Mouse (Mus musculus) brain, adult 2 months (tissue): ENCODE data around the gene Zmynd10.

ENCODE experiments used
- DNase-seq: peaks from one replicate; pipeline ENCODE4 v3.0.0; 2011; ENCODE audit warnings: low read depth, low spot score

The Zmynd10 gene

GRCm38 (mm10) chr9:107547026-107547425 is at the start of gene Zmynd10:
TSS of gene Zmynd10 (plus strand) at chr9:107547298.
- DNase-seq = peak; percentile 94

- no peak for DNase-seq
These were observed 46.3 kb upstream of the Zmynd10 start for GRCm38 (mm10) chr9:107500708-107501286.

- peak; percentile 93 for DNase-seq
These were observed 44.8 kb upstream of the Zmynd10 start for GRCm38 (mm10) chr9:107502131-107502846.

- peak; percentile 22 for DNase-seq
These were observed 42.2 kb upstream of the Zmynd10 start for GRCm38 (mm10) chr9:107504662-107505537.

- DNase-seq = peak; percentile 79
These were observed 38.8 kb upstream of the Zmynd10 start for GRCm38 (mm10) chr9:107508266-107508665.

- no peak for DNase-seq
These were observed 36.6 kb upstream of the Zmynd10 start for GRCm38 (mm10) chr9:107510384-107511100.

GRCm38 (mm10) chr9:107511436-107511835 is 35.7 kb upstream of the Zmynd10 start:
- DNase-seq = no peak

GRCm38 (mm10) chr9:107512326-107512725 is 34.8 kb upstream of the Zmynd10 start:
- no peak for DNase-seq

GRCm38 (mm10) chr9:107514303-107514955 is 32.7 kb upstream of the Zmynd10 start:
- DNase-seq = peak; percentile 89

- no peak for DNase-seq
These were observed 26.8 kb upstream of the Zmynd10 start for GRCm38 (mm10) chr9:107520331-107520730.

GRCm38 (mm10) chr9:107521190-107521589 is 25.9 kb upstream of the Zmynd10 start:
- DNase-seq = no peak

- DNase-seq = no peak
These were observed 25.2 kb upstream of the Zmynd10 start for GRCm38 (mm10) chr9:107521711-107522399.

- DNase-seq = no peak
These were observed 24.7 kb upstream of the Zmynd10 start for GRCm38 (mm10) chr9:107522400-107522711.

- DNase-seq = peak; percentile 66
These were observed 20.7 kb upstream of the Zmynd10 start for GRCm38 (mm10) chr9:107526198-107527026.

- peak; percentile 100 for DNase-seq
These were observed 13.2 kb upstream of the Zmynd10 start, which contains the start of gene Tmem115 for GRCm38 (mm10) chr9:107533791-107534407. TSS of gene Tmem115 (plus strand) at chr9:107533945.

- peak; percentile 49 for DNase-seq
These were observed 12.5 kb upstream of the Zmynd10 start for GRCm38 (mm10) chr9:107534408-107535202.

- DNase-seq = peak; percentile 61
These were observed 8.9 kb upstream of the Zmynd10 start for GRCm38 (mm10) chr9:107538231-107538630.

- DNase-seq = no peak
These were observed 8.4 kb upstream of the Zmynd10 start for GRCm38 (mm10) chr9:107538711-107539110.
